Mouse (Mus musculus): ENCODE results near the gene Sar1b. TPM values are rescaled to one million over a fixed set of nuclear protein-coding genes. Genes with fewer than 3 reads are reported as not detected.

Gene Sar1b
- polyA plus RNA-seq, 1 experiment from 2014 or later: 156 TPM

- DNase-seq (ENCODE audit: low spot score): peak; percentile 83
Observed at GRCm38 (mm10) chr11:51809632-51810224, 46.2 kb downstream of the Sar1b start.

GRCm38 (mm10) chr11:51811230-51811629 is 47.7 kb downstream of the Sar1b start:
- no peaks in the 10 kb centered on the region for H3K36me3 ChIP-seq (ENCODE audit: insufficient read depth, low read length)
- TF ChIP-seq CTCF (IDR thresholded peaks at IDR 0.05; ENCODE audit: low read depth): peak; percentile 49
- no peak for DNase-seq (ENCODE audit: low spot score)
- no peak for ATAC-seq (replicated peaks; ENCODE audit: low FRiP score, low read depth)
- H3K27ac ChIP-seq: no peak overlapping the region
- H3K9me3 ChIP-seq (replicated peaks; ENCODE audit: low read length): no peaks in the 10 kb centered on the region
- H3K4me2 ChIP-seq (ENCODE audit: low read length): no peak overlapping the region
- H3K9ac ChIP-seq (ENCODE audit: low read depth, low read length): no peak overlapping the region
- H3K4me1 ChIP-seq (replicated peaks; ENCODE audit: insufficient read depth, low read length): 0 out of 2 replicates have a peak, but pooled peaks cover 3% of the 10 kb centered on the region
- H3K27me3 ChIP-seq (ENCODE audit: insufficient read depth, low read length): no peaks in the 10 kb centered on the region
- WGBS: 89% methylated on average over 4 of the region's 4 CpGs
- H3K4me3 ChIP-seq (replicated peaks; ENCODE audit: low read depth, low read length): no peak overlapping the region

More at GRCm38 (mm10) chr11:51809632-51810224, 46.2 kb downstream of the Sar1b start:
- Histone ChIP-seq H3K9ac (ENCODE audit: low read depth, low read length) (no peak overlapping the region), H3K27ac (no peak overlapping the region), H3K4me1 (replicated peaks; ENCODE audit: insufficient read depth, low read length) (0 out of 2 replicates have a peak, but pooled peaks cover 3% of the 10 kb centered on the region), H3K4me2 (ENCODE audit: low read length) (no peak overlapping the region), H3K9me3 (replicated peaks; ENCODE audit: low read length) (no peaks in the 10 kb centered on the region), H3K4me3 (replicated peaks; ENCODE audit: low read depth, low read length) (no peak overlapping the region), H3K27me3 (ENCODE audit: insufficient read depth, low read length) (no peaks in the 10 kb centered on the region), H3K36me3 (ENCODE audit: insufficient read depth, low read length) (no peaks in the 10 kb centered on the region)
- peak; percentile 40 for TF ChIP-seq CTCF (IDR thresholded peaks at IDR 0.05; ENCODE audit: low read depth)
- WGBS: 58% methylated on average over 6 of the region's 6 CpGs
- ATAC-seq (replicated peaks; ENCODE audit: low FRiP score, low read depth): no peak; the same call in 1 of the 2 replicates

DNA sequence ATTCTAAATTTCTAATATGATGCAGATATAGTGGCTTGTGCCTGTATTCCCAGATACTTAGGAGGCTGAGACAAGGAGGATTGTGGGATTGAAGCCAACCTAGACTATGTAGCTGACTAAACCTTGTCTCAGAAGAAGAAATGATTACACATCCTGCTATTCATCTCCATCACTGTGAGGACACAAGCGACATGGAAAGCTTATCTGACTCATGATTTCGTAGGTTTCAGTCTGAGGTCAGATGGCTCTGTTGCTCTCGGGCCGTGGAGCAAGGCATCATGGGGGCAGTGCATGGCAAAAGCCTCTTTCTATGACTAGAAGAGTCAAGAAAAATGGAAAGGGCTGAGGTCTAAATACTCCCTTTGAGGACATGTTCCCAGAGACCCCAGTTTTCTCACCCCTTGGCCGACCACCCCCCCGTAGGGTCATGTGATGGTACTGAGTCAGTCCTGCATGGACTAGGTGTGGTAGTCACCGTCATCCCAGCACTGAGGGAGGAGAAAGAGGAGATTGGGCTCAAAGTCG is 48.6 kb downstream of the Sar1b start:
- H3K36me3 ChIP-seq (ENCODE audit: insufficient read depth, low read length): no peaks in the 10 kb centered on the region
- no peak overlapping the region for H3K27ac ChIP-seq
- TF ChIP-seq CTCF (IDR thresholded peaks at IDR 0.05; ENCODE audit: low read depth): no peak
- DNase-seq (ENCODE audit: low spot score): no peak
- H3K4me1 ChIP-seq (replicated peaks; ENCODE audit: insufficient read depth, low read length): 0 out of 2 replicates have a peak, but pooled peaks cover 3% of the 10 kb centered on the region
- H3K9ac ChIP-seq (ENCODE audit: low read depth, low read length): no peak overlapping the region
- H3K9me3 ChIP-seq (replicated peaks; ENCODE audit: low read length): no peaks in the 10 kb centered on the region
- no peak overlapping the region for H3K4me3 ChIP-seq (replicated peaks; ENCODE audit: low read depth, low read length)
- H3K4me2 ChIP-seq (ENCODE audit: low read length): no peak overlapping the region
- H3K27me3 ChIP-seq (ENCODE audit: insufficient read depth, low read length): no peaks in the 10 kb centered on the region
- ATAC-seq (replicated peaks; ENCODE audit: low FRiP score, low read depth): no peak
- 90% methylated on average over 8 of the region's 8 CpGs for WGBS

DNA sequence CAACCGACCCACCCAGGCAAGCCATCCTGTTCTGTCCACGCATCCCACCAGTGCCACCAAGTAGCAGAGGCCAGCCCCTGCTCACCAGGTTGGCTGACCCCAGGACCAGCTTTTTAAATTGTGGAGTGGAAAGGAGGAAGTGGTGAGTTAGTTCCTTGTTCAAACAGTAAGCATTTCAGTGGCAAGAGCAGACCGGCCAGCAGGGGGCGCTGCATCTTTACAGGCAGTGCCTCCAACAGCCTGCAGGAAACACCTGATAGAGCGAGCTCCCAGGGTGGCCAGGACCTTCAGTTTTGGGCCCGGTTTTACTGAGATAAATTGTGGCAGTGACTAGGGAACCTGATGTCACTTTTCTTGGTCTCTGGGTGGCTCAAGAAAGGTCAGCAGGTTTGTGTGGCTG is 54.3 kb downstream of the Sar1b start:
- Histone ChIP-seq H3K9me3 (replicated peaks; ENCODE audit: low read length) (no peaks in the 10 kb centered on the region), H3K4me3 (replicated peaks; ENCODE audit: low read depth, low read length) (no peak overlapping the region), H3K36me3 (ENCODE audit: insufficient read depth, low read length) (no peaks in the 10 kb centered on the region), H3K4me1 (replicated peaks; ENCODE audit: insufficient read depth, low read length) (no peaks in the 10 kb centered on the region), H3K9ac (ENCODE audit: low read depth, low read length) (no peak overlapping the region), H3K27me3 (ENCODE audit: insufficient read depth, low read length) (no peaks in the 10 kb centered on the region), H3K27ac (no peak overlapping the region), H3K4me2 (ENCODE audit: low read length) (no peak overlapping the region)
- TF ChIP-seq CTCF (IDR thresholded peaks at IDR 0.05; ENCODE audit: low read depth): peak; percentile 98
- DNase-seq (ENCODE audit: low spot score) (peak; percentile 90), ATAC-seq (replicated peaks; ENCODE audit: low FRiP score, low read depth) (0 out of 2 replicates have a peak, but pooled peaks have one; percentile 44)
- WGBS: 33% methylated on average over 6 of the region's 6 CpGs

DNA sequence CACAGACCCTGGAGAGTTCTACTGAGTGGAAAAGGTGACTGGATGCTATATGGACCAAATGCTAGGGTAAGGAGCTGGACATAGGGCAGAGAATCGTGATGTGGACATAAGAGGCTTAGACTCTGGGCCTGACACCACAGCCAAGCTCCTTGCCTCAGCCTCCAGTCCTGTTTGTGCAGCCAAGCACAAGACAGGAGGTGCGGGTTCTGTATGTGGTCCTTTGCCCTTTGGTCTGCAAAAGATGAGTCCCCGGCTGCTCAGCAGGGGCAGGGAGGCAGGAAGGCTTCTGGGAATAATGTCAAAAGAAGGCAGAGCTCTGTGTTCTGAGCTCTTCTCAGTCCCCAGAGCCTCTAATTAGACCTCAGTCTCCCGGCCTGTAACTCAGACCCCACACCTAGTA is 55.4 kb downstream of the Sar1b start:
- DNase-seq (ENCODE audit: low spot score): no peak
- Histone ChIP-seq H3K4me2 (ENCODE audit: low read length) (no peak overlapping the region), H3K36me3 (ENCODE audit: insufficient read depth, low read length) (no peaks in the 10 kb centered on the region), H3K27ac (no peak overlapping the region), H3K27me3 (ENCODE audit: insufficient read depth, low read length) (no peaks in the 10 kb centered on the region), H3K4me3 (replicated peaks; ENCODE audit: low read depth, low read length) (no peak overlapping the region), H3K9me3 (replicated peaks; ENCODE audit: low read length) (no peaks in the 10 kb centered on the region), H3K4me1 (replicated peaks; ENCODE audit: insufficient read depth, low read length) (no peaks in the 10 kb centered on the region), H3K9ac (ENCODE audit: low read depth, low read length) (no peak overlapping the region)
- no peak for TF ChIP-seq CTCF (IDR thresholded peaks at IDR 0.05; ENCODE audit: low read depth)
- WGBS: 87% methylated on average over 4 of the region's 4 CpGs
- ATAC-seq (replicated peaks; ENCODE audit: low FRiP score, low read depth): no peak

- ATAC-seq (replicated peaks; ENCODE audit: low FRiP score, low read depth): no peak
- DNase-seq (ENCODE audit: low spot score): no peak
Observed at GRCm38 (mm10) chr11:51819964-51820363, 56.5 kb downstream of the Sar1b start.

More at GRCm38 (mm10) chr11:51819964-51820363, 56.5 kb downstream of the Sar1b start:
- H3K27me3 ChIP-seq (ENCODE audit: insufficient read depth, low read length): no peaks in the 10 kb centered on the region
- WGBS: 74% methylated on average over 3 of the region's 3 CpGs
- H3K27ac ChIP-seq: no peak overlapping the region
- H3K4me1 ChIP-seq (replicated peaks; ENCODE audit: insufficient read depth, low read length): no peaks in the 10 kb centered on the region
- H3K36me3 ChIP-seq (ENCODE audit: insufficient read depth, low read length): no peaks in the 10 kb centered on the region
- no peak overlapping the region for H3K4me2 ChIP-seq (ENCODE audit: low read length)
- TF ChIP-seq CTCF (IDR thresholded peaks at IDR 0.05; ENCODE audit: low read depth): peak; percentile 61
- no peak overlapping the region for H3K4me3 ChIP-seq (replicated peaks; ENCODE audit: low read depth, low read length)
- H3K9ac ChIP-seq (ENCODE audit: low read depth, low read length): no peak overlapping the region
- no peaks in the 10 kb centered on the region for H3K9me3 ChIP-seq (replicated peaks; ENCODE audit: low read length)

All from kidney, postnatal 0 days (tissue).